Mouse (Mus musculus) CH12.LX (cell line): ENCODE measurements around the gene Cyp4f14. TPM values are rescaled to one million over a fixed set of nuclear protein-coding genes. Genes with fewer than 3 reads are reported as not detected.

Source experiments
- DNase-seq: peaks from one replicate; pipeline ENCODE4 v3.0.0-alpha.2; 2013; ENCODE audit errors: extremely low read depth
- H3K27ac ChIP-seq: 2 replicates; pipeline ENCODE4 v1.5.1; 2012; ENCODE audit warnings: low read depth, mild to moderate bottlenecking, control low read depth, moderate library complexity; ENCODE audit not compliant: insufficient read depth
- H3K27me3 ChIP-seq: replicated peaks from 2 replicates; pipeline ENCODE3; 2012; ENCODE audit warnings: inconsistent platforms
- H3K36me3 ChIP-seq, 2 experiments: replicated peaks in 1 of 2; 2 replicates each; pipeline versions ENCODE3 to v1.6.1; 2012; ENCODE audit warnings: inconsistent platforms in 1 of 2, low read length in 1 of 2, mild to moderate bottlenecking in 1 of 2, mixed read lengths in 1 of 2, moderate library complexity in 1 of 2; ENCODE audit not compliant: control insufficient read depth in 1 of 2, insufficient read depth in 1 of 2
- H3K4me1 ChIP-seq, 2 experiments: 2 replicates each; pipeline ENCODE4 v1.6.1; 2012; ENCODE audit warnings: inconsistent platforms in 1 of 2, moderate library complexity in 1 of 2; ENCODE audit not compliant: insufficient read depth in 2 of 2, control insufficient read depth in 1 of 2
- H3K4me2 ChIP-seq: 2 replicates; pipeline ENCODE4 v1.6.1; 2012; ENCODE audit warnings: low read depth, mild to moderate bottlenecking, control low read depth; ENCODE audit not compliant: poor library complexity, insufficient read depth, severe bottlenecking
- H3K4me3 ChIP-seq, 3 experiments: fragments of 150-350 bp in 1 of 3; sonication (generic) in 1 of 3; replicated peaks in 1 of 3; 2 replicates each; pipeline versions ENCODE3 to v1.5.1; 2011 to 2012; ENCODE audit warnings: low read depth in 2 of 3, low read length in 2 of 3, mild to moderate bottlenecking in 2 of 3, moderate library complexity in 2 of 3, control low read depth in 1 of 3, improper control_type of control experiment in 1 of 3, inconsistent platforms in 1 of 3, mixed read lengths in 1 of 3; ENCODE audit not compliant: poor library complexity in 1 of 3
- H3K79me2 ChIP-seq: replicated peaks from 2 replicates; pipeline ENCODE4 v1.6.1; 2012; ENCODE audit warnings: mild to moderate bottlenecking, moderate library complexity; ENCODE audit not compliant: control insufficient read depth, poor library complexity, insufficient read depth, severe bottlenecking; ENCODE audit errors: extremely low read depth
- H3K9ac ChIP-seq: 2 replicates; pipeline ENCODE4 v1.6.1; 2012; ENCODE audit warnings: low read depth, mild to moderate bottlenecking, control low read depth, moderate library complexity; ENCODE audit not compliant: insufficient read depth
- H3K9me3 ChIP-seq: replicated peaks from 2 replicates; pipeline ENCODE3; 2012; ENCODE audit warnings: low read length, inconsistent platforms, mixed read lengths
- CHD2 ChIP-seq: IDR thresholded peaks from 2 replicates; pipeline ENCODE4 v1.6.1; 2011; ENCODE audit warnings: low read length, improper control_type of control experiment
- CTCF ChIP-seq, 2 experiments: IDR thresholded peaks in 1 of 2; conservative IDR thresholded peaks in 1 of 2; 2 replicates each; pipeline ENCODE4 v1.5.1; 2011 to 2012; ENCODE audit warnings: low read depth in 2 of 2, low read length in 2 of 2, improper control_type of control experiment in 1 of 2, inconsistent platforms in 1 of 2, mild to moderate bottlenecking in 1 of 2, moderate library complexity in 1 of 2
- E2F4 ChIP-seq: IDR thresholded peaks from 2 replicates; pipeline ENCODE4 v1.6.1; 2011; ENCODE audit warnings: low read depth, low read length, improper control_type of control experiment; ENCODE audit not compliant: insufficient replicate concordance
- ELF1 ChIP-seq: IDR thresholded peaks from 2 replicates; pipeline ENCODE4 v1.6.1; 2014; ENCODE audit warnings: low read depth, mild to moderate bottlenecking, inconsistent platforms, low read length, improper control_type of control experiment
- ETS1 ChIP-seq: conservative IDR thresholded peaks from 2 replicates; pipeline ENCODE4 v1.6.1; 2012; ENCODE audit warnings: low read depth, mild to moderate bottlenecking, inconsistent platforms, low read length, improper control_type of control experiment, moderate library complexity
- JUN ChIP-seq: IDR thresholded peaks from 2 replicates; pipeline ENCODE4 v1.6.1; 2011; ENCODE audit warnings: low read depth, mild to moderate bottlenecking, low read length, improper control_type of control experiment, moderate library complexity; ENCODE audit not compliant: insufficient read depth
- JUND ChIP-seq: conservative IDR thresholded peaks from 2 replicates; pipeline ENCODE4 v1.6.1; 2011; ENCODE audit warnings: low read depth, low read length, improper control_type of control experiment
- MAZ ChIP-seq: IDR thresholded peaks from 2 replicates; pipeline ENCODE4 v1.6.1; 2012; ENCODE audit warnings: low read depth, mild to moderate bottlenecking, inconsistent platforms, low read length, improper control_type of control experiment, moderate library complexity
- MEF2A ChIP-seq: IDR thresholded peaks from 2 replicates; pipeline ENCODE4 v1.6.1; 2014; ENCODE audit warnings: low read depth, mild to moderate bottlenecking, inconsistent platforms, low read length, improper control_type of control experiment, borderline replicate concordance
- MYC ChIP-seq: IDR thresholded peaks from 2 replicates; pipeline ENCODE4 v1.6.1; 2011; ENCODE audit warnings: low read depth, mild to moderate bottlenecking, improper control_type of control experiment, low read length
- NELFE ChIP-seq: IDR thresholded peaks from 2 replicates; pipeline ENCODE4 v1.6.1; 2011; ENCODE audit warnings: low read depth, low read length, improper control_type of control experiment
- POLR2A ChIP-seq: IDR thresholded peaks from 2 replicates; pipeline ENCODE4 v1.6.1; 2011; ENCODE audit warnings: low read depth, mild to moderate bottlenecking, improper control_type of control experiment, low read length
- SIN3A ChIP-seq: IDR thresholded peaks from 2 replicates; pipeline ENCODE4 v1.6.1; 2012; ENCODE audit warnings: low read length, improper control_type of control experiment, inconsistent platforms
- TCF12 ChIP-seq: IDR thresholded peaks from 2 replicates; pipeline ENCODE4 v1.6.1; 2014; ENCODE audit warnings: low read depth, mild to moderate bottlenecking, inconsistent platforms, low read length, improper control_type of control experiment
- ZC3H11A ChIP-seq: IDR thresholded peaks from 2 replicates; pipeline ENCODE4 v1.6.1; 2012; ENCODE audit warnings: low read depth, mild to moderate bottlenecking, inconsistent platforms, low read length, improper control_type of control experiment
- ZKSCAN1 ChIP-seq: IDR thresholded peaks from 2 replicates; pipeline ENCODE4 v1.6.1; 2012; ENCODE audit warnings: low read depth, inconsistent platforms, low read length, improper control_type of control experiment, borderline replicate concordance
- ZMIZ1 ChIP-seq: IDR thresholded peaks from 2 replicates; pipeline ENCODE4 v1.6.1; 2012; ENCODE audit warnings: low read depth, mild to moderate bottlenecking, inconsistent platforms, low read length, improper control_type of control experiment
- ZNF384 ChIP-seq: IDR thresholded peaks from 2 replicates; pipeline ENCODE4 v1.6.1; 2012; ENCODE audit warnings: low read depth, low read length, improper control_type of control experiment, inconsistent platforms
- dilution Hi-C: fragments of 300-500 bp; cut with MboI; formaldehyde crosslinking; loops from 2 replicates; pipeline ENCODE4 v1.14.3; 2020; ENCODE audit warnings: low sequenced_read_pairs; ENCODE audit not compliant: extremely low pct_unique_long_range_greater_than_20kb, extremely low pct_ligation_motif_present
- in situ Hi-C: fragments of 300-500 bp; cut with MboI; formaldehyde crosslinking; loops from 3 replicates; pipeline ENCODE4 v1.14.3; 2019; ENCODE audit warnings: low sequenced_read_pairs, low pct_ligation_motif_present, low pct_unique_long_range_greater_than_20kb, mixed read lengths
- polyA plus RNA-seq: library from polyadenylated mRNA; unstranded; fragments of >175 nt; gene quantifications from 2 replicates; pipeline ENCODE4 v1.2.1, GENCODE M21; 2012; ENCODE audit warnings: low read depth; ENCODE audit not compliant: insufficient read length
- total RNA-seq, 2 experiments: library from RNA; depleted of rRNA; stranded (reverse); fragments of 300-350 nt in 1 of 2; fragments of >200 nt in 1 of 2; gene quantifications; 2 replicates each; pipeline ENCODE4 v1.2.3; 2012 to 2014

The Cyp4f14 gene
- total and polyA plus RNA-seq, 3 experiments = not detected

DNA sequence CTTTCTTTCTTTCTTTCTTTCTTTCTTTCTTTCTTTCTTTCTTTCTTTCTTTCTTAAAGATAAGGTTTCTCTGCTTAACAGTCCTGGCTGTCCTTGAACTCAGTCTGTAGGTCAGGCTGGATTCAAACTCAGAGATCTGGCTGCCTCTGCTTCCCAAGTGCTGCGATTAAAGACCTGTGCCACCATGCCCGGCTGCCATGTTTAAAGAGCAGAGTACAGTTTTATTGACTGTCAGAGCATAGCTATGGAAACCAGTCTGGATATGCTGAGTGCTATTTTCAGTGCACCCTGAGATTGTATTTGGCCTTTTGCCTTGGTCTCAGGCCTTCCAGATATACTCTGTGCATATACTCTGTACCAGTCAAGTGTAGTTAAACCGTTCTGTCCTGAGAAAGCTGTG lies 26.5 kb upstream of the Cyp4f14 start:
- DNase-seq = no peak
- Histone ChIP-seq H3K9me3 (no peaks in the 10 kb centered on the region), H3K4me1 (peaks cover 9 to 36% of the 10 kb centered on the region in 2 experiments), H3K79me2 (no peaks in the 10 kb centered on the region), H3K4me2 (no peak overlapping the region), H3K27ac (no peak overlapping the region), H3K9ac (no peak overlapping the region), H3K4me3 (no peak overlapping the region), H3K36me3 (peaks cover 0 to 31% of the 10 kb centered on the region in 2 experiments), H3K27me3 (no peaks in the 10 kb centered on the region)
- TF ChIP-seq POLR2A = no peak
- TF ChIP-seq NELFE = no peak
- dilution Hi-C loops = no loop called here
- in situ Hi-C loops = no loop called here

DNA sequence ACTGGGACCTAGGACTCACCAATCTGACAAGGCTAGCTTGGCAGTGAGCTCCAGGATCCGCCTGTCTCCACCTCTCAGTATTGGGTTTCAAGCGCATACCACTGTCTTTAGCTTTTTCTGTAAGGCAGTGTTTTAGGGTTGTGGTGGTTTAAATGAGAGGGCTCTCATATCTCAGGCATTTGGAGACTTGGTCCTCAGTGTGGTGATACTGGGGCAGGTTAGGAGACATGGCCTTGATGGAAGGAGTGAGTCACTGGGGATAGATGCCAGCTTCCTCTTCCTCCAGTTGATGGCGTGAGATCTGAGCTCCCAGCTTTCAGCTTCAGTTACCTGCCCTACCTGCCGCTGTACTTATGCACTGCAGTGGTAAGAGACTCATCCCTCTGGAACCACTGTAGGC lies 22.7 kb upstream of the Cyp4f14 start:
- peaks cover 0 to 36% of the 10 kb centered on the region in 2 experiments for H3K36me3 ChIP-seq
- TF ChIP-seq CTCF (conservative IDR thresholded peaks at IDR 0.05 in 1 of 2, IDR thresholded peaks at IDR 0.05 in 1 of 2; ENCODE audit: low read depth in 2 of 2, low read length in 2 of 2) (no peak), MAZ (no peak), ELF1 (no peak), ZC3H11A (no peak), MEF2A (no peak), TCF12 (no peak), JUN (0 out of 2 replicates have a peak, but pooled peaks have one; percentile 7), JUND (peak; percentile 27; the same call in 1 of the 2 replicates), ZMIZ1 (no peak), ZNF384 (no peak), MYC (no peak), CHD2 (no peak), E2F4 (no peak), ZKSCAN1 (no peak)
- dilution Hi-C loops = no loop called here
- H3K79me2 ChIP-seq = no peaks in the 10 kb centered on the region
- no peak overlapping the region for H3K9ac ChIP-seq
- no peak for DNase-seq
- H3K9me3 ChIP-seq = no peaks in the 10 kb centered on the region
- in situ Hi-C loops = no loop called here
- H3K27me3 ChIP-seq = no peaks in the 10 kb centered on the region
- H3K4me2 ChIP-seq = no peak overlapping the region
- H3K4me3 ChIP-seq = no peak overlapping the region
- no peak overlapping the region for H3K27ac ChIP-seq
- peaks cover 0 to 14% of the 10 kb centered on the region in 2 experiments; a peak in 2 of 4 replicates for H3K4me1 ChIP-seq

DNA sequence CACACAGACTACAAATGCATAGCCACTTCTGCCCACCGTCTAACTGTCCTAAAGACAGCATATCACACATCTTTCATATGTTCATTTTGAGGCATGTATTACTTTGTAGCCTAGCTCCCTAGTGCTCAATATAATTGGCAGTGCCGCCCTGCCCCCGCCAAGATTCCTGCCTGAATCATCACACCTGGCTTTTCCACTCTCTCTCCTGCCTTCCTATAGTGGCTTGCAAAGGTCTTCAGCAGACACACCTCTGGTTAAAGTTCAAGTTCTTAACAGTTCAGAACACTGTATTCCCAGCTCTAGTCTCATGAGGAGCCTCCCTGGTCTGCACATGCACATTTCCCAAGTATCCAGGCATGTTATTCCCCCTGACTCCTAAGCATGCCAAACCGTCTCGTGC lies 10.7 kb upstream of the Cyp4f14 start:
- Histone ChIP-seq H3K79me2 (no peaks in the 10 kb centered on the region), H3K27me3 (no peaks in the 10 kb centered on the region), H3K4me3 (no peak overlapping the region), H3K4me2 (no peak overlapping the region), H3K4me1 (peaks cover 0 to 10% of the 10 kb centered on the region in 2 experiments; a peak in 2 of 4 replicates), H3K36me3 (peaks cover 6 to 64% of the 10 kb centered on the region in 2 experiments), H3K9me3 (no peaks in the 10 kb centered on the region), H3K9ac (no peak overlapping the region), H3K27ac (no peak overlapping the region)
- TF ChIP-seq ETS1 (no peak), SIN3A (no peak)
- no peak for DNase-seq
- in situ Hi-C loops (no loop called here), dilution Hi-C loops (no loop called here)
